ENCODE assay signal across 9 mouse cellular contexts in genomic region chr10:31298921-31299574, GRCm38 (mm10). TPM values are rescaled to one million over a fixed set of nuclear protein-coding genes. Genes with fewer than 3 reads are reported as not detected.
A peak's percentile ranks its signal among the peaks of the same experiment; 100 is the strongest.
DNase-seq lines count a peak whose midpoint lies in the region; ATAC-seq and TF ChIP-seq lines count a peak whose summit lies in the region.
"Had no signal": no experiment of that assay in that cellular context is flagged by ENCODE, and none has a peak within 500 bp of the region (broad histone marks: within the 10 kb centered on the region; RNA-seq: fewer than 3 reads in every experiment).

No protein-coding gene starts in this region.

- no peak for ATAC-seq in heart, embryonic 11.5 days (replicated peaks; ENCODE audit: insufficient number of reproducible peaks, low FRiP score, low TSS enrichment)
- ATAC-seq in hindbrain, embryonic 11.5 days (ENCODE audit: low FRiP score): peak; percentile 68
- ATAC-seq in lung, postnatal 0 days: peak; percentile 32; the same call in 1 of the 2 replicates

- H3K9ac ChIP-seq in heart, embryonic 11.5 days (ENCODE audit: low read depth, low read length): no peak overlapping the region
- H3K9ac ChIP-seq in hindbrain, embryonic 11.5 days (ENCODE audit: low read depth, low read length): no peak overlapping the region
- H3K9ac ChIP-seq in lung, postnatal 0 days (replicated peaks; ENCODE audit: low read depth): no peak overlapping the region
- H3K9ac ChIP-seq: lung, embryonic 15.5 days had no signal

- no peak overlapping the region for H3K4me3 ChIP-seq in heart, embryonic 11.5 days (ENCODE audit: low read depth, low read length)
- H3K4me3 ChIP-seq in forebrain, embryonic 10.5 days: no peak overlapping the region
- H3K4me3 ChIP-seq in hindbrain, embryonic 11.5 days (ENCODE audit: low read depth, low read length): no peak overlapping the region
- H3K4me3 ChIP-seq in lung, postnatal 0 days (ENCODE audit: low read depth, low read length): no peak overlapping the region
- H3K4me3 ChIP-seq: lung, embryonic 15.5 days had no signal

- peak; percentile 84 for DNase-seq in heart, adult 11 months
- DNase-seq in brain, embryonic 18.5 days (ENCODE audit: low read depth, low spot score): peak; percentile 34
- peak; percentile 62 for DNase-seq in forebrain, embryonic 10.5 days (ENCODE audit: extremely low spot score, low spot score)
- DNase-seq in hindbrain, embryonic 11.5 days (ENCODE audit: low spot score): peak; percentile 79
- DNase-seq in layer of hippocampus, adult 11-12 months (ENCODE audit: low spot score): peak; percentile 73
- DNase-seq in lung, postnatal 0 days (ENCODE audit: low spot score): peak; percentile 80
- DNase-seq in retina, embryonic 14.5 days (ENCODE audit: low spot score): peak; percentile 88

- no peaks in the 10 kb centered on the region for H3K9me3 ChIP-seq in heart, embryonic 11.5 days (replicated peaks; ENCODE audit: control insufficient read depth, low read length)
- no peaks in the 10 kb centered on the region for H3K9me3 ChIP-seq in forebrain, embryonic 10.5 days
- no peaks in the 10 kb centered on the region for H3K9me3 ChIP-seq in hindbrain, embryonic 11.5 days (ENCODE audit: control insufficient read depth, low read length)
- H3K9me3 ChIP-seq in lung, postnatal 0 days (ENCODE audit: low read length): no peaks in the 10 kb centered on the region
- H3K9me3 ChIP-seq: lung, embryonic 15.5 days had no signal

- no peak overlapping the region for H3K27ac ChIP-seq in heart, embryonic 11.5 days (ENCODE audit: low read depth, low read length)
- no peak overlapping the region for H3K27ac ChIP-seq in forebrain, embryonic 10.5 days
- H3K27ac ChIP-seq in hindbrain, embryonic 11.5 days (ENCODE audit: low read depth, low read length): no peak overlapping the region
- H3K27ac ChIP-seq in lung, postnatal 0 days (ENCODE audit: low read length): no peak overlapping the region
- H3K27ac ChIP-seq: lung, embryonic 15.5 days had no signal

- no peak for TF ChIP-seq EP300 in lung, postnatal 0 days (IDR thresholded peaks at IDR 0.05)

- no peak overlapping the region for H3K4me2 ChIP-seq in heart, embryonic 11.5 days
- H3K4me2 ChIP-seq in hindbrain, embryonic 11.5 days (replicated peaks; ENCODE audit: low read depth, low read length): no peak overlapping the region
- H3K4me2 ChIP-seq in lung, postnatal 0 days (replicated peaks; ENCODE audit: low read depth, low read length): no peak overlapping the region
- H3K4me2 ChIP-seq: lung, embryonic 15.5 days had no signal

- 35% methylated on average over 6 of the region's 6 CpGs for WGBS in heart, embryonic 11.5 days (ENCODE audit: insufficient replicate concordance)
- WGBS in forebrain, embryonic 10.5 days: 46% methylated on average over 6 of the region's 6 CpGs
- 46% methylated on average over 6 of the region's 6 CpGs for WGBS in hindbrain, embryonic 11.5 days
- WGBS in lung, postnatal 0 days: 22% methylated on average over 6 of the region's 6 CpGs

- H3K27me3 ChIP-seq in heart, embryonic 11.5 days (ENCODE audit: control insufficient read depth, insufficient read depth, low read length): no peaks in the 10 kb centered on the region
- no peaks in the 10 kb centered on the region for H3K27me3 ChIP-seq in forebrain, embryonic 10.5 days (ENCODE audit: poor library complexity, severe bottlenecking)
- no peaks in the 10 kb centered on the region for H3K27me3 ChIP-seq in hindbrain, embryonic 11.5 days (ENCODE audit: control insufficient read depth, insufficient read depth, low read length)
- H3K27me3 ChIP-seq in lung, postnatal 0 days (replicated peaks; ENCODE audit: insufficient read depth, low read length): no peaks in the 10 kb centered on the region
- H3K27me3 ChIP-seq: lung, embryonic 15.5 days had no signal

- H3K4me1 ChIP-seq in heart, embryonic 11.5 days (ENCODE audit: control insufficient read depth, insufficient read depth, low read length): no peaks in the 10 kb centered on the region
- peaks cover 18% of the 10 kb centered on the region for H3K4me1 ChIP-seq in forebrain, embryonic 10.5 days
- H3K4me1 ChIP-seq in hindbrain, embryonic 11.5 days (replicated peaks; ENCODE audit: control insufficient read depth, insufficient read depth, low read length): no peaks in the 10 kb centered on the region
- no peaks in the 10 kb centered on the region for H3K4me1 ChIP-seq in lung, postnatal 0 days (ENCODE audit: insufficient read depth, low read depth, low read length)
- H3K4me1 ChIP-seq: lung, embryonic 15.5 days had no signal

- TF ChIP-seq CTCF in lung, postnatal 0 days (IDR thresholded peaks at IDR 0.05): peak; percentile 89

- H3K36me3 ChIP-seq in heart, embryonic 11.5 days (ENCODE audit: control insufficient read depth, insufficient read depth, low read length): no peaks in the 10 kb centered on the region
- no peaks in the 10 kb centered on the region for H3K36me3 ChIP-seq in forebrain, embryonic 10.5 days (replicated peaks)
- no peaks in the 10 kb centered on the region for H3K36me3 ChIP-seq in hindbrain, embryonic 11.5 days (ENCODE audit: control insufficient read depth, insufficient read depth, low read length)
- no peaks in the 10 kb centered on the region for H3K36me3 ChIP-seq in lung, postnatal 0 days (ENCODE audit: insufficient read depth, low read length)
- H3K36me3 ChIP-seq: lung, embryonic 15.5 days had no signal

RNA-seq across cellular contexts. Expression of gene Hddc2, which starts 14.1 kb away (rescaled TPM):
- 55.4 and 57.0 TPM in 2 replicates for polyA plus RNA-seq in heart, embryonic 11.5 days (2014; fragmentation: Nextera tagmentation; extraction: Ambion mirVana)
- 87.9 and 88.4 TPM in 2 replicates for polyA plus RNA-seq in forebrain, embryonic 10.5 days (2016; fragmentation: Nextera tagmentation; extraction: Ambion mirVana)
- polyA plus RNA-seq in hindbrain, embryonic 11.5 days (2014; fragmentation: Nextera tagmentation; extraction: Ambion mirVana): 61.7 and 70.4 TPM in 2 replicates
- polyA plus RNA-seq in lung, postnatal 0 days (2015; fragmentation: Nextera tagmentation; extraction: Ambion mirVana): 25.7 and 36.0 TPM in 2 replicates

Comparison
In these comparisons a context has a peak if more than half of its experiments do, and no peak if none do; other contexts are left out.
1. DNase-seq: peak in every context shown above with its lines; median percentile 88 in retina, embryonic 14.5 days; 84 in heart, adult 11 months; 80 in lung, postnatal 0 days; 79 in hindbrain, embryonic 11.5 days; 73 in layer of hippocampus, adult 11-12 months; 62 in forebrain, embryonic 10.5 days; 34 in brain, embryonic 18.5 days.